Mouse (Mus musculus) liver, embryonic 12.5 days (tissue): ENCODE measurements around the gene Fbxo10. TPM values are rescaled to one million over a fixed set of nuclear protein-coding genes. Genes with fewer than 3 reads are reported as not detected.
"Not testable (repeated sequence)": the region's sequence is repeated elsewhere in the genome, so short reads cannot be mapped to it uniquely, and the experiment has no call there.

Source experiments
- ATAC-seq: fragments of 200-750 bp; cut with Nextera tagmentation; 2 replicates; pipeline ENCODE4 v1.8.0; 2017; ENCODE audit warnings: moderate number of reproducible peaks, mild to moderate bottlenecking, moderate library complexity
- H3K27ac ChIP-seq: fragments of 300-500 bp; sonication (generic); 2 replicates; pipeline ENCODE4 v1.5.1; 2016; ENCODE audit warnings: mild to moderate bottlenecking
- H3K27me3 ChIP-seq: fragments of 300-500 bp; sonication (generic); replicated peaks from 2 replicates; pipeline ENCODE4 v1.6.1; 2016; ENCODE audit warnings: mild to moderate bottlenecking, moderate library complexity
- H3K36me3 ChIP-seq: fragments of 300-500 bp; sonication (generic); 2 replicates; pipeline ENCODE4 v1.6.1; 2016; ENCODE audit warnings: mild to moderate bottlenecking, moderate library complexity
- H3K4me1 ChIP-seq: fragments of 300-500 bp; sonication (generic); 2 replicates; pipeline ENCODE4 v1.6.1; 2016
- H3K4me2 ChIP-seq: fragments of 300-500 bp; sonication (generic); 2 replicates; pipeline ENCODE4 v1.6.1; 2016; ENCODE audit warnings: mild to moderate bottlenecking, moderate library complexity
- H3K4me3 ChIP-seq: fragments of 300-500 bp; sonication (generic); 2 replicates; pipeline ENCODE4 v1.5.1; 2016; ENCODE audit warnings: mild to moderate bottlenecking, moderate library complexity
- H3K9ac ChIP-seq: fragments of 300-500 bp; sonication (generic); 2 replicates; pipeline ENCODE4 v1.6.1; 2016; ENCODE audit warnings: mild to moderate bottlenecking, moderate library complexity
- H3K9me3 ChIP-seq: fragments of 300-500 bp; sonication (generic); replicated peaks from 2 replicates; pipeline ENCODE4 v1.6.1; 2016; ENCODE audit warnings: mild to moderate bottlenecking, moderate library complexity
- WGBS: fragments of 180-500 bp; shearing (Covaris S2); methylation state at CpG from one replicate; pipeline ENCODE4 v1.1.7; 2016; ENCODE audit not compliant: insufficient replicate concordance; 5-methylcytosine and 5-hydroxymethylcytosine counted together
- polyA plus RNA-seq: library from polyadenylated mRNA; unstranded; fragments of >200 nt; fragmentation: Nextera tagmentation; extraction: Ambion mirVana; gene quantifications from 2 replicates; pipeline ENCODE4 v1.2.1, GENCODE M21; 2016

Fbxo10 gene
- polyA plus RNA-seq, 1 experiment from 2014 or later, result 6.7 TPM

GRCm38 (mm10) chr4:44992330-44992729, 92.1 kb downstream of the Fbxo10 start:
- H3K27ac ChIP-seq, result 0 out of 2 replicates have a peak overlapping the region, but pooled peaks have one; percentile 48
- WGBS, result 88% methylated on average over 11 of the region's 11 CpGs

GRCm38 (mm10) chr4:44990560-44990959, 93.8 kb downstream of the Fbxo10 start:
- ATAC-seq, result no peak
- Histone ChIP-seq H3K27me3 (no peaks in the 10 kb centered on the region), H3K36me3 (peaks cover 90% of the 10 kb centered on the region), H3K9ac (no peak overlapping the region), H3K27ac (no peak overlapping the region), H3K4me3 (no peak overlapping the region), H3K4me1 (peaks cover 33% of the 10 kb centered on the region), H3K9me3 (no peaks in the 10 kb centered on the region), H3K4me2 (no peak overlapping the region)
- 91% methylated on average over 5 of the region's 5 CpGs for WGBS

More at GRCm38 (mm10) chr4:44992330-44992729, 92.1 kb downstream of the Fbxo10 start:
- ATAC-seq, H3K9ac ChIP-seq, H3K9me3 ChIP-seq, H3K4me2 ChIP-seq, H3K4me3 ChIP-seq, H3K27me3 ChIP-seq: not testable (repeated sequence)
- H3K4me1 ChIP-seq, result peaks cover 50% of the 10 kb centered on the region
- peaks cover 73% of the 10 kb centered on the region for H3K36me3 ChIP-seq

Other genes with a start within 250 kb of the Fbxo10 start
- gene Grhpr, start 103.2 kb downstream of the Fbxo10 start, polyA plus RNA-seq, result 94.2 and 98.6 TPM in 2 replicates
- gene Zbtb5, start 72.2 kb downstream of the Fbxo10 start, polyA plus RNA-seq, result 8.3 TPM in 2 replicates
- gene Polr1e, start 66.0 kb downstream of the Fbxo10 start, polyA plus RNA-seq, result 40.7 and 44.9 TPM in 2 replicates
- 271 and 276 TPM in 2 replicates for gene Tomm5, start 23.5 kb upstream of the Fbxo10 start, polyA plus RNA-seq
- 0.27 and 0.38 TPM in 2 replicates for gene Frmpd1, start 100.3 kb upstream of the Fbxo10 start, polyA plus RNA-seq
- gene Trmt10b, start 212.5 kb upstream of the Fbxo10 start, polyA plus RNA-seq, result 8.7 and 8.8 TPM in 2 replicates